Mouse (Mus musculus) cerebral cortex, adult 2 months (tissue): ENCODE data around the gene Cmc1.

ENCODE experiments used
- WGBS: fragments of 180-500 bp; shearing (Covaris S2); methylation state at CpG from one replicate; pipeline ENCODE4 v1.1.7; 2018; 5-methylcytosine and 5-hydroxymethylcytosine counted together

Cmc1 gene

GRCm38 (mm10) chr9:118140356-118140755 lies 9.6 kb downstream of the Cmc1 start:
- 82% methylated on average over 3 of the region's 3 CpGs for WGBS

- 91% methylated on average over 2 of the region's 2 CpGs for WGBS
Measured at GRCm38 (mm10) chr9:118110360-118110710, 39.6 kb downstream of the Cmc1 start.

- WGBS = 95% methylated on average over 7 of the region's 7 CpGs
Measured at GRCm38 (mm10) chr9:118109697-118110359, 40.1 kb downstream of the Cmc1 start.

GRCm38 (mm10) chr9:118108527-118109011 lies 41.4 kb downstream of the Cmc1 start:
- 26% methylated on average over 4 of the region's 4 CpGs for WGBS

- 97% methylated on average over 2 of the region's 2 CpGs for WGBS
Measured at GRCm38 (mm10) chr9:118101802-118102201, 48.2 kb downstream of the Cmc1 start.

- 98% methylated on average over 2 of the region's 2 CpGs for WGBS
Measured at GRCm38 (mm10) chr9:118100484-118100883, 49.5 kb downstream of the Cmc1 start.

GRCm38 (mm10) chr9:118099395-118099794 lies 50.6 kb downstream of the Cmc1 start:
- WGBS = 11% methylated on average over 4 of the region's 4 CpGs

- 68% methylated on average over 4 of the region's 4 CpGs for WGBS
Measured at GRCm38 (mm10) chr9:118083834-118084233, 66.1 kb downstream of the Cmc1 start.

GRCm38 (mm10) chr9:118082575-118083431 lies 67.2 kb downstream of the Cmc1 start:
- 28% methylated on average over 22 of the region's 22 CpGs for WGBS

GRCm38 (mm10) chr9:118073358-118073757 lies 76.6 kb downstream of the Cmc1 start:
- WGBS = 99% methylated on average over 3 of the region's 3 CpGs

- 94% methylated on average over 5 of the region's 5 CpGs for WGBS
Measured at GRCm38 (mm10) chr9:118072101-118072500, 77.9 kb downstream of the Cmc1 start.

- 92% methylated on average over 3 of the region's 3 CpGs for WGBS
Measured at GRCm38 (mm10) chr9:118071337-118071736, 78.6 kb downstream of the Cmc1 start.

- WGBS = 75% methylated on average over 6 of the region's 6 CpGs
Measured at GRCm38 (mm10) chr9:118070442-118070841, 79.5 kb downstream of the Cmc1 start.

GRCm38 (mm10) chr9:118059101-118059500 lies 90.9 kb downstream of the Cmc1 start:
- WGBS = 78% methylated on average over 3 of the region's 3 CpGs

GRCm38 (mm10) chr9:118053286-118053685 lies 96.7 kb downstream of the Cmc1 start:
- 10% methylated on average over 1 of the region's 1 CpGs for WGBS

- 48% methylated on average over 1 of the region's 1 CpGs for WGBS
Measured at GRCm38 (mm10) chr9:118045011-118045533, 104.9 kb downstream of the Cmc1 start.

GRCm38 (mm10) chr9:118043581-118043980 lies 106.4 kb downstream of the Cmc1 start:
- 88% methylated on average over 3 of the region's 3 CpGs for WGBS

- WGBS = 81% methylated on average over 4 of the region's 4 CpGs
Measured at GRCm38 (mm10) chr9:118042738-118043137, 107.2 kb downstream of the Cmc1 start.

- 10% methylated on average over 5 of the region's 5 CpGs for WGBS
Measured at GRCm38 (mm10) chr9:118041646-118042045, 108.3 kb downstream of the Cmc1 start.

GRCm38 (mm10) chr9:118041022-118041400 lies 109.0 kb downstream of the Cmc1 start:
- 1% methylated on average over 21 of the region's 21 CpGs for WGBS

- under 1% methylated on average over 85 of the region's 87 CpGs for WGBS
Measured at GRCm38 (mm10) chr9:118040218-118041021, 109.6 kb downstream of the Cmc1 start, which contains the start of gene Azi2. Gene Azi2 (plus strand): TSS chr9:118040499.

GRCm38 (mm10) chr9:118034990-118035389 lies 115.0 kb downstream of the Cmc1 start:
- WGBS = 91% methylated on average over 3 of the region's 3 CpGs
